Mouse (Mus musculus) forebrain, embryonic 12.5 days (tissue): ENCODE data around the gene Ly9. TPM values are rescaled to one million over a fixed set of nuclear protein-coding genes. Genes with fewer than 3 reads are reported as not detected.

Experiments
- ATAC-seq: fragments of 200-750 bp; cut with Nextera tagmentation; 2 replicates; pipeline ENCODE4 v1.8.0; 2017; ENCODE audit warnings: moderate TSS enrichment; ENCODE audit not compliant: low FRiP score
- H3K27ac ChIP-seq: fragments of 300-500 bp; sonication (generic); 2 replicates; pipeline ENCODE4 v1.5.1; 2016; ENCODE audit warnings: mild to moderate bottlenecking
- H3K27me3 ChIP-seq: fragments of 300-500 bp; sonication (generic); 2 replicates; pipeline ENCODE4 v1.6.1; 2016; ENCODE audit warnings: mild to moderate bottlenecking
- H3K36me3 ChIP-seq: fragments of 300-500 bp; sonication (generic); replicated peaks from 2 replicates; pipeline ENCODE4 v1.6.1; 2016; ENCODE audit warnings: mild to moderate bottlenecking
- H3K4me1 ChIP-seq: fragments of 300-500 bp; sonication (generic); 2 replicates; pipeline ENCODE4 v1.6.1; 2016
- H3K4me2 ChIP-seq: fragments of 300-500 bp; sonication (generic); 2 replicates; pipeline ENCODE4 v1.6.1; 2016; ENCODE audit warnings: mild to moderate bottlenecking, moderate library complexity
- H3K4me3 ChIP-seq: fragments of 300-500 bp; sonication (generic); replicated peaks from 2 replicates; pipeline ENCODE4 v1.5.1; 2016; ENCODE audit warnings: mild to moderate bottlenecking
- H3K9ac ChIP-seq: fragments of 300-500 bp; sonication (generic); 2 replicates; pipeline ENCODE4 v1.6.1; 2016; ENCODE audit warnings: mild to moderate bottlenecking
- H3K9me3 ChIP-seq: fragments of 300-500 bp; sonication (generic); 2 replicates; pipeline ENCODE4 v1.6.1; 2016
- WGBS: fragments of 180-500 bp; shearing (Covaris S2); methylation state at CpG from one replicate; pipeline ENCODE4 v1.1.7; 2016; 5-methylcytosine and 5-hydroxymethylcytosine counted together
- polyA plus RNA-seq: library from polyadenylated mRNA; unstranded; fragments of >200 nt; fragmentation: Nextera tagmentation; extraction: Ambion mirVana; gene quantifications from 2 replicates; pipeline ENCODE4 v1.2.1, GENCODE M21; 2016

Gene Ly9
- polyA plus RNA-seq, 1 experiment from 2014 or later, result not detected

DNA sequence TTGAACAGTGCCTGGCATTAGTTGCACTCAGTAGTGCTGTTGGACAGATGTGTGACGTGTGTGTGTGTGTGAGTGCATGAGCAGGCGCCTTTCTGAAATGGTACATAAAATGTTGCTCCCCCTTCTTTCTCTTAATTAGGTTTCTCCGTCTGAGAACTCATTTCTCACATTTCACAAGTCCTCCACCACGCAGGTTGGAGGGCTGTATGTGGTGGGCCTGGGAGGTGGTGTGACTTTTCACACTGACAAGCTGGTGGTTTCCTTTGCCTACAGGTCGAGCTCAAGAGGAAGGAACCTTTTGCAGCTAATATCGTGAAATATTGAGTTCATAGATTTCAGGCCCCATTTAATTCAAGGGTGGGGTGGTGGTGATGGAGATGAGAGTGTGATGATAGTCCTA lies 22.0 kb upstream of the Ly9 start:
- H3K27ac ChIP-seq, result no peak overlapping the region
- no peaks in the 10 kb centered on the region for H3K27me3 ChIP-seq
- no peaks in the 10 kb centered on the region for H3K4me1 ChIP-seq
- 85% methylated on average over 6 of the region's 6 CpGs for WGBS
- H3K36me3 ChIP-seq, result no peaks in the 10 kb centered on the region
- H3K4me2 ChIP-seq, result no peak overlapping the region
- H3K9ac ChIP-seq, result no peak overlapping the region
- H3K4me3 ChIP-seq, result no peak overlapping the region
- no peak for ATAC-seq
- no peaks in the 10 kb centered on the region for H3K9me3 ChIP-seq

GRCm38 (mm10) chr1:171627801-171628200 lies 20.6 kb upstream of the Ly9 start:
- Histone ChIP-seq H3K4me2 (no peak overlapping the region), H3K27me3 (no peaks in the 10 kb centered on the region), H3K9me3 (no peaks in the 10 kb centered on the region), H3K4me3 (no peak overlapping the region), H3K36me3 (no peaks in the 10 kb centered on the region), H3K9ac (no peak overlapping the region), H3K4me1 (no peaks in the 10 kb centered on the region), H3K27ac (no peak overlapping the region)
- no peak for ATAC-seq
- 86% methylated on average over 3 of the region's 3 CpGs for WGBS

DNA sequence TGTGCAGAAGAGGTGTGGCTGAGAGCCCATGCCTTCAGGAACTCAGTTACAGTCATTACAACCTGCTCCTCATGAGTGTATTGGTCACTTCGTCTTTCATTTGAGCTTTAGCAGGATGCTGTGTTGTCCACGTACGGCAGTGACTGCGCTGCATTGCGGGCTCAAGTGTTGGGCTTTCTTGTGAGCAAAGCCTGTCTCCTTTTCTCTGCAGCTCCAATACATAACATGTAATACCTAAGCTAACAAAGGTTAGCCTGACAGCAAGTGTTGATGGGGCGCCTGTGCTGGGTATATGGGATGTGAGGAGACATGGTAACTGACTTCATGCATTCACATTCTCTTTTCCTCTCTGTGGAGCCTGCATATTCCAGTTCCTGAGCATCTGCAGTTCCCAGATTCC lies 12.9 kb upstream of the Ly9 start:
- Histone ChIP-seq H3K9ac (no peak overlapping the region), H3K4me3 (no peak overlapping the region), H3K4me1 (no peaks in the 10 kb centered on the region), H3K9me3 (no peaks in the 10 kb centered on the region), H3K27ac (no peak overlapping the region), H3K36me3 (no peaks in the 10 kb centered on the region), H3K27me3 (no peaks in the 10 kb centered on the region), H3K4me2 (no peak overlapping the region)
- no peak for ATAC-seq
- 92% methylated on average over 6 of the region's 6 CpGs for WGBS

DNA sequence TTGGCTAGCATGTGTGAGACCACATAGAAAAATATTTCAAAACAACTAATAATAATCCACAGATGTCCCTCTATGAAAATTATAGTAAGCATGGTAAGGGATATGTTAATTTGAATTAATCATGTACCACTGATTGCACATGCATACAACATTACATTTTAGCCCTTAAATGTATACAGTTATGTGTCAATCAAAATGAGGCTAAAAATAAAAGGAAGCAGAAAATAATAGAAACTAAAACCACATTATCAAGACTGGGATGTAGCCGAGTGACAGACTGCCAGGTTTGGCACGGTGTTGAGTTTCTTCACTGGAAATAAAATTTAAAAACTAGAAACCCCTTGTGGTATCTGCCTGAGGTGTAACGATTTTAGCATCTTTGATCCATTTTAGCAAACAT lies 12.4 kb upstream of the Ly9 start:
- Histone ChIP-seq H3K4me1 (no peaks in the 10 kb centered on the region), H3K27ac (no peak overlapping the region), H3K27me3 (no peaks in the 10 kb centered on the region), H3K36me3 (no peaks in the 10 kb centered on the region), H3K4me2 (no peak overlapping the region), H3K9ac (no peak overlapping the region), H3K9me3 (no peaks in the 10 kb centered on the region), H3K4me3 (no peak overlapping the region)
- no peak for ATAC-seq
- 87% methylated on average over 3 of the region's 3 CpGs for WGBS

GRCm38 (mm10) chr1:171619001-171619400 lies 11.8 kb upstream of the Ly9 start:
- no peak overlapping the region for H3K4me2 ChIP-seq
- 89% methylated on average over 8 of the region's 8 CpGs for WGBS
- H3K9me3 ChIP-seq, result no peaks in the 10 kb centered on the region
- no peak overlapping the region for H3K4me3 ChIP-seq
- ATAC-seq, result no peak
- no peaks in the 10 kb centered on the region for H3K4me1 ChIP-seq
- no peak overlapping the region for H3K27ac ChIP-seq
- no peak overlapping the region for H3K9ac ChIP-seq
- no peaks in the 10 kb centered on the region for H3K27me3 ChIP-seq
- no peaks in the 10 kb centered on the region for H3K36me3 ChIP-seq

DNA sequence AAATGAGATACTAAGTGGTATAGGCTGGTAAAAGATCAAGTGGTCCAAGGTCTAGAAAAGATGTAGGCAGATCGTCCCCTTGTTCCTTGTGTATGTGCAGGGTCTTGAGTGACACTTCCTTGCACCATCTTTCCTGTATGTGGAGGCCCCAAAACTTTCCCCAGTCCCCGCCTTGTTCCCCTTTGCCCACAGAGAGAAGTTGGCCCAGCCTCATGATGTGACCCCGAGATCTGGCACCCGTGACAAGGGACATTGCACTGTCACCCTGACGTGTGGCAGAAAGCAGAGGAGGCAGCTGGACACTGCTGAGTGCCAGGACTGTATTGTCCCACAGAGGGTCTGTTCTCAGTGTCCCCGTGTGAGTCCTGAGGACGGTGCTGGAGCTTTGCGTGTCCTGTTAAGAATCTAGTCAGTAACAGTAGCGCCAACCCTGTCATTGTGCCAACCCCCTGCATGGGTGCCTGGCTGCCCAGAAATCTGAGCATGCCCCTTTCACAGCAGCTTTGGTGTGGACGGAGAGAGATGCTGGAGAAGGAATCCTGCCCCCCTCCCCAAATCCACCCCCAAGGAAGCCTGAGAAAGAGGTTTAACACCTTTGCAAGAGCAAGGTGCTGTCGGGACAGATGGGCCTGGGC lies 9.8 kb upstream of the Ly9 start:
- H3K4me3 ChIP-seq, result no peak overlapping the region
- no peak overlapping the region for H3K4me2 ChIP-seq
- H3K4me1 ChIP-seq, result no peaks in the 10 kb centered on the region
- H3K27me3 ChIP-seq, result no peaks in the 10 kb centered on the region
- H3K27ac ChIP-seq, result no peak overlapping the region
- no peak for ATAC-seq
- WGBS, result 88% methylated on average over 11 of the region's 11 CpGs
- H3K36me3 ChIP-seq, result no peaks in the 10 kb centered on the region
- no peaks in the 10 kb centered on the region for H3K9me3 ChIP-seq
- no peak overlapping the region for H3K9ac ChIP-seq

DNA sequence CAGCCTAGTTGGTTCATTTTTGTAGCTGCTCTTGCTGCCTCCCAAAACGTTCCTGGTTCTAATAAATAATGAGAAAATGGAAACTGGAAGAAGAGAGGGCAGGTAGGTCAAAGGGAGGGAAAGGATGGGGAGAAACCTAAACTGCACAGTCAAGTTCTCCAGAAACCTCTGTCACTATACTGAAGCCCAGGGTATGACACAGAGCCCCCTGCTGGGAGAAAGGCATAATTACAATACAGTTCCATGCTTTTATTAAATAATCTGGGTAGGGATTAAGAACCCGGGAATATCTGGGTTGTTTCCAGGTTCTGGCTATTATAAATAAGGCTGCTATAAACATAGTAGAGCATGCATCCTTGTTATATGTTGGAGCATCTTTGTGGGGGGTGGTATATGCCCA lies 6.8 kb upstream of the Ly9 start:
- no peak overlapping the region for H3K27ac ChIP-seq
- no peak overlapping the region for H3K4me3 ChIP-seq
- no peaks in the 10 kb centered on the region for H3K9me3 ChIP-seq
- H3K9ac ChIP-seq, result no peak overlapping the region
- no peaks in the 10 kb centered on the region for H3K4me1 ChIP-seq
- H3K4me2 ChIP-seq, result no peak overlapping the region
- WGBS, result 49% methylated on average over 2 of the region's 2 CpGs
- H3K36me3 ChIP-seq, result no peaks in the 10 kb centered on the region
- no peaks in the 10 kb centered on the region for H3K27me3 ChIP-seq
- ATAC-seq, result no peak

DNA sequence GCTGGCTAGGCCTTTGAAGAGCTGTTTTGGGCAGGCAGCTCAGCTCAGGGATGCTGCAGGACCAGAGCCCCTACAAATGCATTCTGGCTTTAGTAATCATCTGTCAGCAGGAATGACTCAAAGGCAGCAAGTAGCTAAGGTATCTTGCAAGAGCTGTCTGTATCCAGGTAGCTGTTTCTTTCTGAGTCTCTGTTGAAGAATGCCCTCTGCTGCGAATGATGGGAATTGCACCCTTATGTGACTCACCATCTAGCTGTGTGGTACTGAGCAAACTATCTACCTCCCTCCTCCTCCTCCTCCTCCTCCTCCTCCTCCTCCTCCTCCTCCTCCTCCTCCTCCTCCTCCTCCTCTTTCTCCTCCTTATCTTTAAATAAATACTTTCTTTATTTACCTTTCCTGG lies 3.6 kb upstream of the Ly9 start:
- H3K27ac ChIP-seq, result no peak overlapping the region

GRCm38 (mm10) chr1:171610026-171610425 lies 2.8 kb upstream of the Ly9 start:
- Histone ChIP-seq H3K4me1 (no peaks in the 10 kb centered on the region), H3K36me3 (no peaks in the 10 kb centered on the region), H3K9ac (no peak overlapping the region), H3K27ac (no peak overlapping the region), H3K4me3 (no peak overlapping the region), H3K27me3 (no peaks in the 10 kb centered on the region), H3K4me2 (no peak overlapping the region), H3K9me3 (no peaks in the 10 kb centered on the region)
- ATAC-seq, result no peak
- WGBS, result 89% methylated on average over 2 of the region's 2 CpGs

More for the DNA sequence above, 3.6 kb upstream of the Ly9 start:
- Histone ChIP-seq H3K4me3 (no peak overlapping the region), H3K4me2 (no peak overlapping the region), H3K9me3 (no peaks in the 10 kb centered on the region), H3K36me3 (no peaks in the 10 kb centered on the region), H3K9ac (no peak overlapping the region), H3K4me1 (no peaks in the 10 kb centered on the region), H3K27me3 (no peaks in the 10 kb centered on the region)
- no peak for ATAC-seq
- WGBS, result 41% methylated on average over 1 of the region's 1 CpGs

DNA sequence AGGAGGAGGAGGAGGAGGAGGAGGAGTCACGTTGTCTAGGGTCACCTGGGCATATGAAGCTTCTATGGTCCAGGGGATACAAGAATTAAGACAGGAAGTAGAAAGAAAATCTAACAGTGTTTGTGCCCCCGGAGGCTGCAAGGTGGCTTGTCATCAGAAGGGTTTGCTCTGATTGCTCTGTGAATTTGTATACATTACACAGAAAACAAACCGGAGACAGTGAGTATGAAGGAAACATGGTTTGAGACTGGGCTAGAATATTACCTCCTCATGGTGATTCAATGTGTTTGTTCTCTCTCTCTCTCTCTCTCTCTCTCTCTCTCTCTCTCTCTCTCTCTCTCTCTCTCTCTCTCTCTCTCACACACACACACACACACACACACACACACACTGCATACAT lies 554 bp downstream of the Ly9 start:
- Histone ChIP-seq H3K4me3 (no peak overlapping the region), H3K36me3 (no peaks in the 10 kb centered on the region), H3K9me3 (no peaks in the 10 kb centered on the region), H3K4me2 (no peak overlapping the region), H3K9ac (no peak overlapping the region), H3K27me3 (no peaks in the 10 kb centered on the region), H3K27ac (no peak overlapping the region), H3K4me1 (no peaks in the 10 kb centered on the region)
- ATAC-seq, result no peak
- WGBS, result 85% methylated on average over 3 of the region's 3 CpGs

GRCm38 (mm10) chr1:171604686-171605085 lies 2.5 kb downstream of the Ly9 start:
- H3K4me3 ChIP-seq, result no peak overlapping the region
- WGBS, result 88% methylated on average over 3 of the region's 3 CpGs
- H3K27ac ChIP-seq, result no peak overlapping the region
- no peaks in the 10 kb centered on the region for H3K27me3 ChIP-seq
- no peak for ATAC-seq
- no peaks in the 10 kb centered on the region for H3K36me3 ChIP-seq
- no peaks in the 10 kb centered on the region for H3K4me1 ChIP-seq
- H3K9me3 ChIP-seq, result no peaks in the 10 kb centered on the region
- H3K9ac ChIP-seq, result no peak overlapping the region
- H3K4me2 ChIP-seq, result no peak overlapping the region

GRCm38 (mm10) chr1:171584584-171584983 lies 22.6 kb downstream of the Ly9 start:
- no peaks in the 10 kb centered on the region for H3K36me3 ChIP-seq
- WGBS, result 84% methylated on average over 2 of the region's 2 CpGs
- H3K4me2 ChIP-seq, result no peak overlapping the region
- H3K9ac ChIP-seq, result no peak overlapping the region
- no peaks in the 10 kb centered on the region for H3K27me3 ChIP-seq
- no peaks in the 10 kb centered on the region for H3K4me1 ChIP-seq
- ATAC-seq, result no peak
- no peaks in the 10 kb centered on the region for H3K9me3 ChIP-seq
- H3K27ac ChIP-seq, result no peak overlapping the region
- no peak overlapping the region for H3K4me3 ChIP-seq

GRCm38 (mm10) chr1:171577168-171577567 lies 30.0 kb downstream of the Ly9 start:
- Histone ChIP-seq H3K4me1 (no peaks in the 10 kb centered on the region), H3K27ac (no peak overlapping the region), H3K27me3 (no peaks in the 10 kb centered on the region), H3K4me3 (no peak overlapping the region), H3K9me3 (no peaks in the 10 kb centered on the region), H3K9ac (no peak overlapping the region), H3K4me2 (no peak overlapping the region), H3K36me3 (no peaks in the 10 kb centered on the region)
- ATAC-seq, result no peak
- 90% methylated on average over 7 of the region's 7 CpGs for WGBS
